Mouse (Mus musculus) midbrain, embryonic 11.5 days (tissue): ENCODE measurements around the gene Cd33. TPM values are rescaled to one million over a fixed set of nuclear protein-coding genes. Genes with fewer than 3 reads are reported as not detected.
A peak's percentile ranks its signal among the peaks of the same experiment; 100 is the strongest.

Source experiments
- ATAC-seq: fragments of 200-750 bp; cut with Nextera tagmentation; 2 replicates; pipeline ENCODE4 v1.8.0; 2017; ENCODE audit warnings: moderate TSS enrichment, moderate library complexity; ENCODE audit not compliant: low FRiP score
- DNase-seq: peaks from one replicate; pipeline ENCODE4 v3.0.0; 2015; ENCODE audit warnings: low spot score; ENCODE audit errors: missing footprints
- H3K27ac ChIP-seq: fragments of 300-500 bp; sonication (generic); 2 replicates; pipeline ENCODE4 v1.5.1; 2014; ENCODE audit warnings: low read depth, low read length
- H3K27me3 ChIP-seq: fragments of 300-500 bp; sonication (generic); 2 replicates; pipeline ENCODE4 v1.6.1; 2014; ENCODE audit warnings: mild to moderate bottlenecking, low read length, moderate library complexity, mixed read lengths; ENCODE audit not compliant: control insufficient read depth, insufficient read depth
- H3K36me3 ChIP-seq: fragments of 300-500 bp; sonication (generic); 2 replicates; pipeline ENCODE4 v1.6.1; 2014; ENCODE audit warnings: mild to moderate bottlenecking, low read length, moderate library complexity, mixed read lengths; ENCODE audit not compliant: control insufficient read depth, insufficient read depth
- H3K4me1 ChIP-seq: fragments of 300-500 bp; sonication (generic); 2 replicates; pipeline ENCODE4 v1.6.1; 2014; ENCODE audit warnings: low read length; ENCODE audit not compliant: control insufficient read depth, insufficient read depth
- H3K4me2 ChIP-seq: fragments of 300-500 bp; sonication (generic); 2 replicates; pipeline ENCODE4 v1.6.1; 2014; ENCODE audit warnings: mild to moderate bottlenecking, moderate library complexity
- H3K4me3 ChIP-seq: fragments of 300-500 bp; sonication (generic); 2 replicates; pipeline ENCODE4 v1.5.1; 2014; ENCODE audit warnings: low read depth, low read length
- H3K9ac ChIP-seq: fragments of 300-500 bp; sonication (generic); 2 replicates; pipeline ENCODE4 v1.6.1; 2014; ENCODE audit warnings: low read length
- H3K9me3 ChIP-seq: fragments of 300-500 bp; sonication (generic); 2 replicates; pipeline ENCODE4 v1.6.1; 2016; ENCODE audit warnings: low read length; ENCODE audit not compliant: control insufficient read depth
- WGBS: fragments of 180-500 bp; shearing (Covaris S2); extraction: QIAGEN DNeasy Blood & Tissue Kit; methylation state at CpG from one replicate; pipeline ENCODE4 v1.1.7; 2014; 5-methylcytosine and 5-hydroxymethylcytosine counted together
- polyA plus RNA-seq: library from polyadenylated mRNA; unstranded; fragments of >200 nt; fragmentation: Nextera tagmentation; extraction: Ambion mirVana; gene quantifications from 2 replicates; pipeline ENCODE4 v1.2.1, GENCODE M21; 2014

Cd33 gene
- polyA plus RNA-seq = 0.63 and 0.70 TPM in 2 replicates

DNA sequence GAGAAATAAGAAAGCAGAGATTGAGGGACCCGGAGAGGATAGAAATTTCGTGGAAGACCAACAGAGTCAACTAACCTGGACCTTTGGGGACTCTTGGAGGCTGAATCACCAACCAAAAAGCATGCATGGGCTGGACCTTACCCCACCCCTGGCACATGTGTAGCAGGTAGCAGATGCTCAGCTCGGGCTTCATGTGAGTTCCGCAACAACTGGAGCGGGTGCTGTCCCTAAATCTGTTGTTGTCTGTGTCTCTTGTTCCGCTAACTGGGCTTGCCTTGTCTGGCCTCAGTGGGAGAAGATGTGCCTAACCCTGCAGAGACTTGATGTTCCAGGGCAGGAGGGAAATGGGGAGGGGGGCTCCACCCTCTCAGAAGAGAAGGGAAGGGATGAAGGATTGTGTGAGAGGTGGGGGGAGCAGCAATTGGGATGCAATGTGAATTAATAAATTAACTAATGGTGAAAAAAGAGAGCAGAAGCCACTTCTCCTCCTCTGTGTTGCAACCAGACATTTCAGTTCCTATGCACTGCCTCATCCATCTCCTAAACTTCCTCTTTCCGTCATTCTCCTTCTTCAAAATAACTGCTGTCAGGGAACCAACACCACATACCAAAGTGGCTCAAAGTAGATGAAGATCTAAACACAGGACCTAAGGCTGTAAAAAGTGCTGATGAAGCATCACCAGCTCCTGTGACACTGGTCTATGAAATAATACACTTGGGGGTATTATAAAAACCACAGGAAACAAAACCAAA is at the start of gene Cd33:
Gene Cd33 (minus strand): TSS at position 204 of the 753 bp plus-strand sequence.
- no peaks in the 10 kb centered on the region for H3K4me1 ChIP-seq
- no peak within 1 kb of the TSS for H3K4me2 ChIP-seq
- ATAC-seq = no peak
- no peak for DNase-seq
- no peaks in the 10 kb centered on the region for H3K27me3 ChIP-seq
- no peak within 1 kb of the TSS for H3K9ac ChIP-seq
- no peak within 1 kb of the TSS for H3K4me3 ChIP-seq
- no peak within 1 kb of the TSS for H3K27ac ChIP-seq
- H3K36me3 ChIP-seq = no peaks in the 10 kb centered on the region
- WGBS = 89% methylated on average over 7 of the region's 7 CpGs
- no peaks in the 10 kb centered on the region for H3K9me3 ChIP-seq

DNA sequence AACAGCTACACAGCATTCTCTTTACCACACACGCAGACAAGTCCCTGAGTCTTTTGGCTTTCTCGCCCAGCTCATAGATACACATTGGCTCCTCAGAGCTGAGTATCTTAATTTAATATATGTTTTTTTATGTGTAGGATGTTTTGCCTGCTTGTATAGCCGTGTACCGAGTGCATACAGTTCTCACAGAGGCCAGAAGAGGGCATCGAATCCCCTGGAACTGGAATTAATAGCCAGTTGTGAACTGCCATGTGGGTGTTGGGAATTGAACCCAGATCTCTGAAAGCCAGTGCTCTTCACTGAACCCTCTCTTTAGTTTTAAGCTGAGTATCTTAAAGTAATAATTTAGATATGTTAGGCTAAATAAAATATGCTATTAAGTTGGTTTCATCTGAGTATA is 40.6 kb upstream of the Cd33 start:
- Histone ChIP-seq H3K4me2 (no peak overlapping the region), H3K36me3 (peaks cover 34% of the 10 kb centered on the region), H3K9ac (no peak overlapping the region), H3K27ac (no peak overlapping the region), H3K9me3 (no peaks in the 10 kb centered on the region), H3K4me1 (peaks cover 8% of the 10 kb centered on the region), H3K27me3 (no peaks in the 10 kb centered on the region), H3K4me3 (no peak overlapping the region)
- DNase-seq = no peak
- WGBS = 94% methylated on average over 5 of the region's 5 CpGs
- ATAC-seq = no peak

DNA sequence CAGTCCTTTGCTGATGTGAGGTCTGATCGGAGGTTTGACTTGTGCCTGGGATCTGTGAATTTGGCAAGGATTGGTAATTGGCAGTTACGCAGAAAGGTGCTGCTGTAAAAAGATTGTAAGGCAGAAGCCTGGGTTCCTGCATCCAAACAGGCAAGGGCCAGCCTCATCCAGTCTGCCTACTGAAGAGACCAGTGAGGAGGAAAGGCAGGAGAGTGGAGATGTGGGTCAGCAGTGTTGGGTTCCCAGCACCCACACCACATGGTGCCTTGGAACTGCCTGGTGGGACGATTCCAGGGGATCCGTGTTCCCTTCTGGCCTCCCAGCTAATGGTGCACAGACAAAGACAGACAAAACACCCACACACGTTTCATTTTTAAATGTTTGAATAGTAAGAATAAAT is 36.3 kb upstream of the Cd33 start:
- 65% methylated on average over 5 of the region's 5 CpGs for WGBS
- ATAC-seq (no peak), DNase-seq (no peak)
- Histone ChIP-seq H3K36me3 (peaks cover 12% of the 10 kb centered on the region), H3K27me3 (no peaks in the 10 kb centered on the region), H3K4me1 (peaks cover 8% of the 10 kb centered on the region), H3K27ac (no peak overlapping the region), H3K9me3 (no peaks in the 10 kb centered on the region), H3K4me3 (peak overlapping the region; percentile 82), H3K9ac (peak overlapping the region; percentile 80), H3K4me2 (peak overlapping the region; percentile 67)

DNA sequence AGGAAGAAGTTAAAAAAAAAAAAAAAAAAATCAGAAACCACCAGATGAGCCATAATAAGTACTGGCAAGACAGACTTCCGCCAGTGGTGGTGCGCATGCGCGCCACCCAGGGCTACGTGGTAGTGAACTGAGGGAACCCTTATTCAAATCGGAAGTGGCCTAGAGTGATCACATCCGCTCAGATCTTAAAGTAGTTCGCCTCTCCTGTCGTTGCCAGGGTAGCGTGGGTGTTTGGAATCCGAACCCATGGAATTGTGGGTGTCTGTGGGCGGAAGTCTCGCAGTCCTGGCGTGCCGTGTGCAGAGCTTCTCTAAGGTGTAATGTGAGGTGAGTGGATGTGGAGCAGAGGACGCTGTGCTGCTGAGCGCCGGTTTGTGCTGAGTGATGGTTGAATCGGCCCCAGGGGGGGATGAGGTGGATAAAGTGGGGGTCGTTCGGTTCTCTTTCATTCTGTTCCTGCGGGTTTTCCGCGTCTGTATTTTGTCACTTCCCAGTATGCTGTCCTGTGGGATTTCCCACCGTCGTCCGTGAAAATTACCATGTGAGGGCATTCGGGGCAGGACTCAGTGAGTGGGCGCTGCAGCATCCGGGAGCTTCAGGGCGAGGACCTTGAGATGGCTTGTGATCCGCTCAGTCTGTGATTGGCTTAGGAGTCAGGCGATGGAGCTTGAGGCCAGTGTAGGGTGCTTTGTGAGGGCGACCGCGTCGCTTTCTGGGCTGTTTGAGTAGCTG is 35.4 kb upstream of the Cd33 start, which contains the start of gene Zfp719:
Gene Zfp719 (plus strand): TSS at position 171 of the 732 bp plus-strand sequence.
- ATAC-seq = peak; percentile 96

DNA sequence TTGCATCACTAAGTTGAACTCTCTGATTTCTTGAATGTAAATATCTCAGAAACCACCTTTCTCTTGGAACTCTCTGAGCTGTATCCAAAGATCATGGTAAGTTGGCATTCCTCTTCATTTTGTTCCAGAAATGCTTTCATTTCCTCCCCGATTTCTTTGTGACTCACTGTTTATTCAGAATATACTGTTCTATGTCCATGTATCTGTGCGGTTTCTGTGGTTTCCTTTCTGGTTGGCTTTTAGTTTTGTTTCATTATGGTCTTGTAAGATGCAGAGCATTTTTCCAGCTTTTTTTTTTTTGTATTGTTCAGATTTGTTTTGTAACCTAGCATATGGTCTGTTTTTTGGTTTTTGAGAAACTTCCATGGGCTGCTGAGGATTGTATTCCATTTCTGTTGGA is 27.0 kb upstream of the Cd33 start:
- Histone ChIP-seq H3K36me3 (peaks cover 22% of the 10 kb centered on the region), H3K4me3 (no peak overlapping the region), H3K4me1 (no peaks in the 10 kb centered on the region), H3K4me2 (no peak overlapping the region), H3K9me3 (no peaks in the 10 kb centered on the region; the same call in 1 of the 2 replicates), H3K9ac (no peak overlapping the region), H3K27ac (no peak overlapping the region), H3K27me3 (no peaks in the 10 kb centered on the region)
- DNase-seq = no peak
- WGBS = 89% methylated on average over 2 of the region's 2 CpGs
- no peak for ATAC-seq

More for the DNA sequence above, 35.4 kb upstream of the Cd33 start, which contains the start of gene Zfp719:
- WGBS = under 1% methylated on average over 37 of the region's 37 CpGs
- H3K36me3 ChIP-seq = peaks cover 4% of the 10 kb centered on the region
- H3K27ac ChIP-seq = peak within 1 kb of the TSS; percentile 79
- H3K4me3 ChIP-seq = peak within 1 kb of the TSS; percentile 82
- H3K9me3 ChIP-seq = no peaks in the 10 kb centered on the region
- H3K4me2 ChIP-seq = peak within 1 kb of the TSS; percentile 67
- H3K9ac ChIP-seq = peak within 1 kb of the TSS; percentile 80
- H3K27me3 ChIP-seq = no peaks in the 10 kb centered on the region
- peaks cover 8% of the 10 kb centered on the region for H3K4me1 ChIP-seq
- DNase-seq = peak; percentile 99

DNA sequence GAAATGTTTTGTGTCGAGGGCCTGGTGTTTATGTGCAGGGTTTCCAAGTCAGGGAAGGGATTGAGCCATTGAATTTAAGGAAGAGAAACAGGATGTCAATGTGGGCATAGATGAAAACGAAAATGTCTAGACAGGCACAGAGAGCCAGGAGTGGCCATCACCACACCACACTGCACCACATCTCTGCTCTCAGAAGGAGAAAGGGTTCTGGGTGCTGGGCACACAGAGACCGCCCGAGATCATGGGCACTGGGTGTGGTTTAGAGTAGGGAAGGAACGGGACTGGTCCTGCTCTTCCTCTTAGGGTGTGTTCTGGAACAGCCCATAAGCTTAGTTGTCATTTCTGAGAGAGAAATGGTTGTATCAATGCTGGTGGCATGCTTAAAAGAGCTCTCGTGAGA is 19.1 kb upstream of the Cd33 start:
- DNase-seq = no peak
- Histone ChIP-seq H3K4me1 (peaks cover 9% of the 10 kb centered on the region), H3K4me2 (peak overlapping the region; percentile 65), H3K9ac (peak overlapping the region; percentile 76; the same call in 1 of the 2 replicates), H3K27me3 (no peaks in the 10 kb centered on the region), H3K4me3 (peak overlapping the region; percentile 60), H3K27ac (no peak overlapping the region), H3K36me3 (peaks cover 7% of the 10 kb centered on the region; the same call in 1 of the 2 replicates), H3K9me3 (no peaks in the 10 kb centered on the region)
- 57% methylated on average over 6 of the region's 6 CpGs for WGBS
- ATAC-seq = no peak

DNA sequence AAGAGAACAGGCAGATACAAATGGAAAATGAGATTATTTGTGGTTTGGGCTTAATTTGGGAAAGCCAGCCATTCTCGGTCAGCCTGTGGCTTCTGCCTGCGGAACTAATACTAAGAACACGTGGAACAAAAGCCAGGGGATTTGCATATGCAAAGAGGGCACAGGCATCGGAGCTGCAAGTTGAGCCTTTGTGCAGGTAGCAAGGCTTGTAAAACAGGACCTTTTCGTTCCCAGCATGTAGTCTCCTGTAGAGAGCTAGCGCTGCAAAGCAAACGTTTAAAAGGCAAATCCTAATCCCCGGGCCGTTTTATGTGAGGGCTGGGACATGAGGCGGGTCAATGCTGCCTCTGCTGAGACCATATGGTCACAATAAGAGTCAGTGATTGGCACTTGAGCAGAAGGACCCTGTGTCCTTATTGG is 18.4 kb upstream of the Cd33 start:
- 1% methylated on average over 10 of the region's 10 CpGs for WGBS

DNA sequence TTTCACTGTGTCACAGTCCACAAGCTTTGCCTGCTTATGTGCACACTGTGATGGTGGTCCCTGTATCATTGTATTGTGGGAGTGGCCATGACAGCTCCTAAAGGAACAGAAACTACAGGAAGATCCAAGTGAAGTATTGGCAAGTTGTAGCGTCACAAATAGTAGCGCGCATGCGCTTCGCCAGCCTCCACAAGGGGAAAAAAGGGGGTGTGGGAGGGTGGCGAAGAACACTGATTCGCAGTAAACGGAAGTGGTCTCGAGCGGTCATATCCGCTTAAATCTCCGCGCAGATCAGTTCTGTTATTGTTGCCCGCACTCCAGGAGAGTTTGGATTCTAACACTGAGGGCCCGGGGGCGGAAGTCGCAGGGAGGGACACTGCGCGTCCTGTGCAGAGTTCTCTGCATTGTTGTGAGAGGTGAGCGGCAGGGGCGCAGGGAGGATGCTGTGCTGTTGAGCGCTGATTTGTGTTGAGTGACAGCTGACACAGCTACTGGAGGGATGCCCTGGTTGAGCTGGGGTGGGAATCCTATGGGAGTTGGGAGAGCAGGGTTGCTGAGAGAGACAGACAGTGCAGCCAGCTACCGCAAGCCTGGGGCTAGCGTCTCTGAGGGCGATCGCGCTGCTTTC is 17.9 kb upstream of the Cd33 start, which contains the start of gene Zfp658:
Gene Zfp658 (plus strand): TSS at position 251 of the 628 bp plus-strand sequence.
- Histone ChIP-seq H3K4me2 (peak within 1 kb of the TSS; percentile 65), H3K4me1 (peaks cover 9% of the 10 kb centered on the region), H3K27ac (peak within 1 kb of the TSS; percentile 87), H3K27me3 (no peaks in the 10 kb centered on the region), H3K9me3 (no peaks in the 10 kb centered on the region), H3K9ac (peak within 1 kb of the TSS; percentile 76), H3K4me3 (peak within 1 kb of the TSS; percentile 60), H3K36me3 (peaks cover 2% of the 10 kb centered on the region; the same call in 1 of the 2 replicates)
- ATAC-seq (peak; percentile 92), DNase-seq (peak; percentile 99)
- WGBS = under 1% methylated on average over 27 of the region's 27 CpGs

More for the DNA sequence above, 18.4 kb upstream of the Cd33 start:
- peak overlapping the region; percentile 60 for H3K4me3 ChIP-seq
- peak overlapping the region; percentile 65 for H3K4me2 ChIP-seq
- H3K36me3 ChIP-seq = peaks cover 3% of the 10 kb centered on the region; the same call in 1 of the 2 replicates
- peak; percentile 52 for ATAC-seq
- H3K27ac ChIP-seq = peak overlapping the region; percentile 87
- H3K4me1 ChIP-seq = peaks cover 9% of the 10 kb centered on the region
- H3K27me3 ChIP-seq = no peaks in the 10 kb centered on the region
- DNase-seq = no peak
- H3K9ac ChIP-seq = peak overlapping the region; percentile 76
- no peaks in the 10 kb centered on the region for H3K9me3 ChIP-seq
